Mouse (Mus musculus) inflammation-experienced regulatory T-cells, adult 6 months (primary cell): ENCODE results near the gene Rbbp6. TPM values are rescaled to one million over a fixed set of nuclear protein-coding genes. Genes with fewer than 3 reads are reported as not detected.

Experiments
- ATAC-seq: one replicate; pipeline ENCODE4 v1.8.0; 2017
- polyA plus RNA-seq, 3 experiments: library from polyadenylated mRNA; unstranded; fragments of 100-300 nt; shearing (Covaris generic); gene quantifications; one replicate each; pipeline ENCODE4 v1.2.1; 2017

Rbbp6 gene
- polyA plus RNA-seq, 3 experiments from 2014 or later = 33.9 to 66.1 (median 58.2) TPM

DNA sequence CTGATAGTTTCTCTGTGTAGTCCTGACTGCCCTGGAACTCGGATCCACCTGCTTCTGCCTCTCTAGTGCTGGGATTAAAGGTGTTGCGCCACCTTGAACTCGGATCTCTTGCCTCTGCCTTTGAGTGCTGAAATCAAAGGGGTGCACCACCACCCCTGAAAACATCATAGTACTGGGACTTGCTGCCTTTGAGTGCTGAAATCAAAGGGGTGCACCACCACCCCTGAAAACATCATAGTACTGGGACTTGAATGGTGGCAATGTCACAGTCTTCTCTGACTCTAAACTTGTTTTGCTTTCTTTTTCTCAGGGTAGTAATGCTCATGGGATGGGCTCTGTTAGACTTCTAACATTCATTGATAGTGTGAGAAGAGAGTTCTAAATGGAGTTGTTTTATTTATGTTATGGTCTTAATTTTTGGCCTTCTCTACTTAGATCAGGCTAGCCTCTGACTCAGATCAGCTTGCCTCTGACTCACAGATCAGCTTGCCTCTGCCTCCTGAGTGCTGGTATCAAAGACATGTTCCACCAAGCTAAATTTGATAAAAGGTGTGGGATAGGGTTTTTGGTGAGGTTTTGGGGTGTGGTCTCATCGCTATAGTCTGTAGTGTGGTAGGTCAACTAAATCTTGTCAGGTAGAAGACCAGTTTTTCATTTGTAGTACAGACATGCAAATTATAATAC is 6.7 kb downstream of the Rbbp6 start:
- no peak for ATAC-seq

DNA sequence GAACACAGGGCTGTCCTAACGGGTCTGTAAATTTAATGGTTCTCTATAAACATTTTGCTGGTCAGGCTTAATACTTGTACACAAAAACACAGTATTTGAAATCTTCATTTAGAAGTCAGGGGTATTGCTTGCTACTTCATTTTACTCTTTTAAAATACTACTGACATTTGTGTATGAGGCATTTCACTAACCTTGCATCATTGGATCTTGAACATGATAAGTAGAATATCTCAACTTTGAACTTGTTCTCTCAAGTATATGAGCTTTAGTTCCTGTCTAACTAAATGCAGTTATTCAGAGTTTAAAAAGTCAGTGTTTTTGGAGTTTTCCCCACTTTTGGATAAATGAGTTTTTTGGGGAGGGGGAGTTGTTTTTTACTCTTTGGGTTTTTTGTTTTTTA is 14.0 kb downstream of the Rbbp6 start:
- ATAC-seq = no peak

DNA sequence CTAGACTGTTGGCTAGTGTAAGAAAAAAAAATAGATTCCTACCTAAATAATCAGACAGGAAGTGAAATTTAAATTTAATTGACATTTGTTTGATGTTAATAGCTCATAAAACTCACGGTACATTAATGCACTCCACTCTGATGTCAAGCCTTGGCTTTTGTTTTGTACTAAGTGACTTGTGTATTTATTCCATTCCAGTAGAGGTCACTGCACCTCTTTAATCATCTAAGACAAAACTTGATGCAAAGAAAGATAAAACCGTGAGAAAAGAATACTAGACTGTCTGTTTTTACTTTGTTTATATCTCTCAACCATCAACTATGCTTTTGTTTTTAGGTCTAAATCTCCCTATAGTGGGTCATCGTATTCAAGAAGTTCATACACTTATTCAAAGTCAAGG is 32.7 kb downstream of the Rbbp6 start:
- no peak for ATAC-seq

DNA sequence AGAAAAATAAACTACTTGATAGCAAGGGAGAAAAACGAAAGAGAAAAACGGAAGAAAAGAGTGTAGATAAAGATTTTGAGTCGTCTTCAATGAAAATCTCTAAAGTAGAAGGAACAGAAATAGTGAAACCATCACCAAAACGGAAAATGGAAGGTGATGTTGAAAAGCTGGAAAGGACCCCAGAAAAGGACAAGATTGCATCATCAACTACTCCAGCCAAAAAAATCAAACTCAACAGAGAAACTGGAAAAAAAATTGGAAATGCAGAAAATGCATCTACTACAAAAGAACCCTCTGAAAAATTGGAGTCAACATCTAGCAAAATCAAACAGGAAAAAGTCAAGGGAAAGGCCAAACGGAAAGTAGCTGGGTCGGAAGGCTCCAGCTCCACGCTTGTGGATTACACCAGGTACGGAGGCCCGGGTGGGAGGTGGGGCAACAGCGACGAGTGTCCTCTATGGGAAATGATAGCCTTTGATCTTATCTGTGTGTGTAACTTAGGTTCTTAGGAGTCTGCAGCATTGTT is 34.4 kb downstream of the Rbbp6 start:
- no peak for ATAC-seq

DNA sequence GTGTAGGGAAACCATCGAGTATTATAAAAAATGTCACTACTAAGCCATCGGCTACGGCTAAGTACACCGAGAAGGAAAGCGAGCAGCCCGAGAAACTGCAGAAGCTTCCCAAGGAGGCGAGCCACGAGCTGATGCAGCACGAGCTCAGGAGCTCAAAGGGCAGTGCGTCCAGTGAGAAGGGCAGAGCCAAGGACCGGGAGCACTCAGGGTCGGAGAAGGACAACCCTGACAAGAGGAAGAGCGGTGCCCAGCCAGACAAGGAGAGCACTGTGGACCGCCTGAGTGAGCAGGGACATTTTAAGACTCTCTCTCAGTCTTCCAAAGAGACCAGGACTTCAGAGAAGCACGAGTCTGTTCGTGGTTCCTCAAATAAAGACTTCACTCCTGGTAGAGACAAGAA is 35.3 kb downstream of the Rbbp6 start:
- ATAC-seq = no peak

DNA sequence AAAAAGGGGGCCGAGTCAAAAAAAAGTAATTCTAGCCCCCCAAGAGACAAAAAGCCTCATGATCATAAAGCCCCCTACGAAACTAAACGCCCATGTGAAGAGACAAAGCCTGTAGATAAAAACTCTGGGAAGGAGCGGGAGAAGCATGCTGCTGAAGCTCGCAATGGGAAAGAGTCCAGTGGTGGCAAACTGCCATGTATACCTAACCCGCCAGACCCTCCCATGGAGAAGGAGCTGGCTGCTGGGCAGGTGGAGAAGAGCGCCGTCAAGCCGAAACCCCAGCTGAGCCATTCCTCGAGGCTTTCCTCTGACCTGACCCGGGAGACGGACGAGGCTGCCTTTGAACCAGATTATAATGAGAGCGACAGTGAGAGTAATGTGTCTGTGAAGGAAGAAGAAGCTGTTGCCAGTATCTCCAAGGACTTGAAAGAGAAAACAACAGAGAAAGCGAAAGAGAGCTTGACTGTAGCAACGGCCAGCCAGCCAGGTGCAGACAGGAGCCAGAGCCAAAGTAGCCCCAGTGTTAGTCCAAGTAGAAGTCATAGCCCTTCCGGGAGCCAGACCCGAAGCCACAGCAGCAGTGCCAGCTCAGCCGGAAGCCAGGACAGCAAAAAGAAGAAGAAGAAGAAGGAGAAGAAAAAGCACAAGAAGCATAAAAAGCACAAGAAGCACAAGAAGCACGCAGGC is 36.0 kb downstream of the Rbbp6 start:
- ATAC-seq = no peak

DNA sequence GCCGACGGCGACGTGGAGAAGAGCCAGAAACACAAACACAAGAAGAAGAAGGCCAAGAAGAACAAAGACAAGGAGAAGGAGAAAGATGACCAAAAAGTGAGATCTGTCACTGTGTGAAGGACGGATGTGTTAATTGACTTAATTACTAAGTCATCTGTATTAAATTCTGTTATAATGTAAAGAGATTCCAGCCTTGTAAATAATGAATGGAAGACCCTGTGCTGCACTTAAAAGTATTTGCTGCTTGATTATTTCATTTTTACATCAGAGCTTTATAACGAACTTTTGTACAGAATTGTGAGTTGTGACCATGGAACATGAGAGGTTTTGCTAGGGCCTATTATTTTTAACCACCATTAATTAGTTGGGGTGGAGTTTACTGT is 36.5 kb downstream of the Rbbp6 start:
- no peak for ATAC-seq

DNA sequence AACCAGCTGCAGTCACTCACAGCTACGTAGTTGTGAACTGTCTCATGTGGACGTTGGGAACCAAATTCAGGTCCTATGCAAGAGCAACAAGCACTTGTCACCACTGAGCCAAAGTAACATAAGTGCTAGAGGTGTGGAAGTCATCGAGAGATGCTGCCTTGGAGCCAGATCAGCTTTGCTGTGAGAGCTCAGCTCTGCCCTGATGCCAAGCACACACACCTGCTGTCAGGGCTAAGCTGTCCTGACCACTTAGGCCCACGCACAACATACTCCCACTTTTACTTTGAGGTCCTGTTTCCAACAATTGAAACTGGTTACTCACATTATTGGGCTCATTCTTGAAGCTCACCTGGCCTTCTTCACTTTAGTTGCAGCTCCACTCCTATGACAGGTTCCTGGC is 37.7 kb downstream of the Rbbp6 start:
- no peak for ATAC-seq

DNA sequence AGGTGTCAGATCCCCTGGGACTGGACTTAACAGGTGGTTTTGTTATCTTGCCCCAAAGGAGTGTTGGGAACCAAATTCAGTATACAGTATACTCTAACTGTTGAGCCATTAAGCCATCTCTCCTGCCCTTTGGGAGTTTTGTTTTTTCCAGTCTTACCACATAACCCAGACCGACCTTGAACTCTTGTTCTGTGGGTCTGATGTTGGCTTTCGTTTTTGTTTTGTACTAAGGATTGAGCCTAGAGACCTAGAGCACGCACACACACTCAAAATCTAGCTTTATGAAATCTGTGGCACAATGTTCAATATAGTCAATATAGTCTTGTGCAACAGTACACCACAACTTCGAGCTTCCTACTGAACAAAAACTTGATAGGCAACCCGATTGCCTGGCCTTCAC is 39.0 kb downstream of the Rbbp6 start:
- ATAC-seq = no peak

DNA sequence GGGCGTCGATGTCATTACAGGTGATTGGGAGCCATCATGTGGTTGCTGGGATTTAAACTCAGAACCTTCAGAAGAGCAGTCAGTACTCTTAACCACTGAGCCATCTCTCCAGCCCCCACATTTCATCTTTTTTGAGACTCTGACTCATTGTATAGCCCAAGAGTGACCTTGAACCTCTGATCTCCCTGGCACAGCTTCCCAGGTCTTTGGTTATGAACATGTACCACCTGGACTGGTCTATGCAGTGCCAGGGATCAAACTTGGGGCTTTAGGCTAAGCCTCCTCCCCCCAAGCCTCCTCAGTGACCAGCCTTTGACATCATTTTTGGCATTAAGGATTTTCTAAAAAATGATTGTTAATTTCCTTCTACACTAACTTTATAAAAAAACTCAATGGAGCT is 40.8 kb downstream of the Rbbp6 start:
- no peak for ATAC-seq

DNA sequence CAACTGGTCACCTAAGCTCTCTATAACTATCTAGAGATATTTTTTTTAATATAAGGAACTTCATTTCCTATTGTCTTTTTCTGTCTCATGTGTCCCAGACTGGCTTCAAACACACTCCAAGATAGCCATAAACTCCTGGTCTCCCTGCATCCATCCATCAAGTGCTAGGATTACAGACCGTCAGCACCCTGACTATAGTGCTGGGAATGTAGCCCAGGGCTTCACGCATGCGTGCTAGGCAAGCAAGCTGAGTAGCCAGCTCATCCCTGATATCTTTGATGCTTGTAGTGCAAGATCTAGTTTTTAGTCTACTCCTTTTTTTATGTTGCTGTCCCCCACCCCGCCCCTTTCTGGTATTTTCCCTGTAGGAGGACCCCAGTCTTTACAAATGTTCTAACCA is 42.3 kb downstream of the Rbbp6 start:
- ATAC-seq = no peak

DNA sequence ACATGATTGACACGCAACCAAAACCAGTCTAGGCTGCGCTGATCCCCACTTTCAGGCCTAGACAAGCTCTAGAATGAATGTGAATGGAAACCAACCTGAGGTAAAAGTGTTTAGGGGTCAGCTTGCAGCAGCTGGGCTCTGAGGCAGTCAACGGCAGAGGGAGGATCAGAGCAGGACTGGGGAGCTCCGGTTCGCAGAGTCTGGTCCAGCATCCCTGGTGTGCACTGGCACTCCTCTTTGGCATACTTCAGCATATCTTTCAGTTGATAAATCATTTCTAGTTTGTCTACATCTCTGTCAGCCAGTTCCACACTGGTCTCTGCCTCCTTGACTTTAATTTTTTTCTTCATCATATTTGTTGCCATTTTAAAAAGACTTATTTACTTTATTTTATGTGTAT is 48.0 kb downstream of the Rbbp6 start:
- no peak for ATAC-seq

DNA sequence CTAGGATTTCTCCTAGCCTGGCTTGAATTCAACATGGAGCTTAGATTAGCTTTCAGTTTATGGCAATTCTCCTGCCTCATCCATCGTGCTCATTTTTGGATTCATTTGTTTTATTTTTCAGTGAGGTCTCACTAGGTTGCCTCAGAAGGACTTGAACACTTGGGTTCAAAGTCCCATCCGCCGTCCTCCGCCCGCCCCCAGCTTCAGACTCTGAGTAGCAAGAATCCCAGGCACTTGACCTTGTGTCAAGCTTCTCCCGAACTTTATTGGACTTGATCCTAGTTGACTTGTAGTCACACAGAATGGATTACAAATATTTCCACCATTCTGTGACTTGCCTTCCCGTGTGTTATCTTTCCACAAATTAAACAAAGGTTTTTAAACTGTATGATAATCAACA is 49.2 kb downstream of the Rbbp6 start:
- ATAC-seq = no peak

DNA sequence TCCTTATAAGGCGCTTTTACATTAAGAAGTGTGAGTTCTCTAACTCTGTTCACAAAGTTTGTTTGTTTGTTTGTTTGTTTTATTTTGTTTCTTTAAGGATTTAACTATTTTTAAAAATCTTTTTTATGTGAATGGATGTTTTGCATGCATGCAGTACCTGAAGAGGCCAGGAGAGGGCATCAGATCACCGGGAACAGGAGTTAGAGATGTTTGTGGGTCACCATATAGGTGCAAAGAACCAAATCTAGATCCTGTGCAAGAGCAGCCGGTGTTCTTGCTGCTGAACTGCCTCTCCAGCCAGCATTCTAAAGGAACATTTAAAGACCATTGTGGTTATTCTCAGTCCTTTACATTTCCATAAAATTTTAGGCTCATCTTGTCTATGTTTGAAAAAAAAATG is 52.1 kb downstream of the Rbbp6 start:
- ATAC-seq = no peak

DNA sequence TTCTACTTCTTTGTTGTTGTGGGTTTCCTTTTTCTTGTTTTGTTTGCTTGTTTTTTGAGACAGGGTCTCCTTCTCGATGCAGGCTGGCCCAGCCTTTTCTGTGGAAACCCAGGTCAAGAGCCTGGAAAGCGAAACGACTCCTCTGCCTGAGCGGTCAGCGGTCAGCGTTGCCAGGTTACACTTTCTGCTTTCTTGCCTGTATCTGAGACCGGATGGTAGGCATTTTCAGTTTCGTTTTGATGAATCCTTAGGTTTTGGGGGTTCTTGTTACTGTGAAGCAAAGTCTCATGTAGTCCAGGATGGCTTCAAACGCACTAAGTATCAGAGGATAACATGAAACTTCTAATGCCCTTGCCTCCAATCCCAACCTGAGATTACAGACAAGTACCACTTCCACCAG is 59.6 kb downstream of the Rbbp6 start:
- peak; percentile 70 for ATAC-seq

DNA sequence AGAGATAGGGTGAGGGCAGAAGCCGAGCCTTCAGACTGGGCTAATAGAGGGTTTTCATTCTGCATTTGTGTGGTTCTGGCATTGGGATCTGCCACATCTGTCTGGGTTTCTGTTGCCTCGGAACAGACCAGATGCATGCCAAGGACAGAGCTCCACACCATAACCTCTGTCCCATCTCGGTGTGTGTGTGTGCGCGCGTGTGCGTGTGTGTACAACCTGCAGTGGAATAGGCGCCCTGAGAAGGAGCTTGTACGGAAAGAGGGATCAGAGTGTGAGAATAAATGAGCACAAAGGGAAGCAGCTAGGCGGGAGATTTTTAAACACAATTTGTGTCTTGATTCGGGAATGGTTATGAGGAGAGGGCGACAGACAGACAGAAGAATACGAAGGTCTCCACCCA is 64.8 kb downstream of the Rbbp6 start:
- ATAC-seq = no peak

DNA sequence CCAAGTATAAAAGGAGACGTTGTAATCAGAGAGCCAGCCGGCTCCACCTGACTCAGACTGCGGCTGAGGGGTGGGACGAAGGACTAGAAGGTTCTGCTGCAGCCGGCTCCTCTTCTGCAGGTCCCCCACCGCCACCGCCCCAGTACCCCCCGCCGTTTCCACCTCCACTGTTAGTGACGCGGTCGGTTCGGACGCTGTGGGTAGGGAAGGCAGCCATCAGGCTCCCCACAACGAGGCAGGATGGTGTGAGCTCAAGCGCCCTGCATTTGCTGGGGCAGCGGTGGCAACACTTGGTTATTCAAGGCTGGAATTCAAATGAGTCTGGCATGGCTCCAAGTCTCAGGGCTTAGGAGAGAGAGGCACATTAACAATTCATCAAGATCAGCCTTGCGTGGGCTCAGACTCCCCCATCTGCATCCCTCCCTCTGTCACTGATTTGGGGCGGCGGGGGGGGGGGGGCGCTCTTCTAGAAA is 65.3 kb downstream of the Rbbp6 start:
- peak; percentile 63 for ATAC-seq

DNA sequence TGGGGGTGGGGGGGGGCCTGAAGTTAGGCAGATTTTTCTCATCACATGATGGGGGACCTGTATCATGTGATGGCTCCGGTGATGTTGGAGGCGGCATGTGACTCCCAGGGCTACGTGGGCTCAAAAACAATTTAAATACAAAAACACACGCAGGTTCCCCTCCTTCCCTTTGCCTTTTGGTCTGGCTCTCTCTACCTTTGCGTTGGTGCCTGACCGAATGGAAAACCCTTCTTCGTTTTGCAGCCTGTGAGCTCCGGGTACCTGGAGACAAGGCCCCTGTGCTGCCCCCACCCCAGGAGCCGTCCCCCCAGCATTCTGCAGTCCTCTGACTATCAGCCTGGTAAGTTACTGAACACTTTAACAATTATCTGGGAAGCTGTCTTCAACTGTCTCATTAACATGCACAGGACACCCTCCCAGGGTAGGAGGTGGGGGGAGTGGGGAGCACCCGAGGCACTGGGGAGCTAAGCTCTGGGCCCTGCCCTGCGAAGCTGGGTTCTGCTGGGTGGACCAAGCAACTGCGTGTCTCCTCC is 65.8 kb downstream of the Rbbp6 start:
- ATAC-seq = peak; percentile 44

DNA sequence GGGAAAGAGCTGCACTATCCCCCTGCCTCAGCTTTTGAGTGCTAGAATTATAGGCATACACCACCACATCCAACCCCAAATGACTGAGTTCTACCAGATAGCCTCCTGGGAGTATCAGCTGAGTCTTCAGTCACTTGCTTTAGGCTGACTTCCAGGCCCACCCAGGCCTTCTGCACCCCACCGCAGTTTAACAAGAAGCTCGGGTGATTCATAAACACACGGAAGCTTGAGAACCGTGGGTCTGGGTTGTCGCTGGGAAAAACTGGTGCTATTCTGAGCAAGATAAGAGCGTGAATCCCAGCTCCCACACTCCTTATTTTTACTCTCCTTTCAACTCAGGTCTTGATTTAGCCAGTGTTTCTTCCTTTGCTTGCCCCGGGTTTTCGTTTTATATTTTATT is 69.8 kb downstream of the Rbbp6 start:
- no peak for ATAC-seq

DNA sequence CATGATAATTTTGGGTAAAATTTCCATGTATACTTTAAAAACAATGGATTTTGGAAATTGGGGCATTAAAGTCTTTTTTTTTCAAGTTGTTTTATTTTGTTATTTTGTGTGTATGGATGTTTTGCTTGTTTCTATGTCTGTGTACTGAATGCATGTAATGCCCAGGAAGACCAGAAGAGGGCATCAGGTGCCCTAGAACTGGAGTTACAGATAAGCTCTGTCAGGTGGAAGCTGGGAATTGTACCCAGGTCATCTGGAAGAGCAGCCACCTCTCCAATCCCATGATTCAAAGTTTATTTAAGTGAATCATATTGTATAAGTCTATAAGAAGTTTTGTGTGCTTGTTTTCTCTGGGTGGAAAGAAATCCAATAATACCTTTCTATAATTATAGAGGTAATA is 73.8 kb downstream of the Rbbp6 start:
- no peak for ATAC-seq

DNA sequence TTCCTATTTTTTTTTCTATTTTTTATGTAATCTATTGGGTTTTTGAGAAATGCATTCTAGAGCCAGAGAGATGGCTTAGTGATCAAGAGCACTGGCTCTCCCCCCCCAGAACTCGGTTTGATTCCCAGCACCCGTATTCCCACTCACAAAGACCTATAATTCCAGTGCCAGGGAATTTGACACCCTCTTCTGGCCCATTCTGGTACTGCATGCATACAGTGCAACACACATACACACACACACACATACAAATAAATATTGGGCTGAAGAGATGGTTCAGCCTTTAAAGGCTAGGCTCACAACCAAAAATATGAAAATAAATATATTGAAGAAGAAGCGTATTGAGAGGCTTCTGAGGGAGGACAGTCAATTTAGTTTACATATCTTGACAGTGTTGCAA is 79.7 kb downstream of the Rbbp6 start:
- ATAC-seq = no peak

DNA sequence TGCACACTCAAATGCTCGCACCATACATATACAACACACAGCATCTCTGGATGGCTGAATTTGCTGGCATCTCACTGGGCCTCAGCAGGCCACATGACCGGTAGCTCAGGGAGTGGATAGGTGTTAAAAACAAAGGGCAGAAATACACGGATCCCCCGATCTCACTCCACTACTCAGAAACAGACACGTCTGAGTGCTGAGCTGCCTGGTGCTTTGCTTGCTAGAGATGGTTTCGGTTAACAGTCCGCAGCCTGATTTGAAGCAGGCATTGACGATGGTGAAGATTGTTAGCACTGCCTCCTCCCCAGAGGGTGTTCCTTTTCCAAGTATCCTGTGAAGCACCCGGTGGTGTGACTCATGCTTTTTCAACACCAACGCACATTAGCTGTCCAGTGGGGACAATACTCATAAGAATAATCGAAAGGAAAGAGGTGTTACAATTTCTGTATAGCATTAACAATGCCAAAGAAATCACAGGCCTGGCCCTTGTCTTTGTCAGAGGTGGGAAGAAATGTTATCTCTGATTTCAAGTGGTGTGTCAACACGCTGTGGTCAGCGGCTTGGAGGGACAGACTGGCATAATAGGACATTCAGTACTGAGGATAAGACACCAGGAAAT is 81.1 kb downstream of the Rbbp6 start:
- no peak for ATAC-seq
